ENCODE assay signal across 9 mouse cellular contexts in the genomic region with DNA sequence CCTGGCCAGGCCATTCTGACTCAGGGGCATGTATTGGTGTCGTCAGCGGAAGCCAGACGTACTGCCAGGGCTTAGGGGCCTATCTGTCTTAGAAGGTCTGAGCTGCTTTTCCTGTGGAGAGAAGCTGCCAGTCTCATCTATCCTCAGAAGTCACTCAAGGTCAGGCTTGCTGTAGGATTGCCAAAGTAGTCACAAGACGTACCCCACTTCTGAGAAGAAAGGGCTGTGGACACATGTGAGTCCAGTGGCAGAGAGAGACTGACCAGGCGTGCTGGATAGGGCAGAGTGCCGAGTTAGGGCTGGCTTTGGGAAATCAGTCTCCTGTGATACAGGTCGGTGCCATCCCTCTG. TPM values are rescaled to one million over a fixed set of nuclear protein-coding genes. Genes with fewer than 3 reads are reported as not detected.
DNase-seq lines count a peak whose midpoint lies in the region; ATAC-seq and TF ChIP-seq lines count a peak whose summit lies in the region.
"Had no signal": no experiment of that assay in that cellular context is flagged by ENCODE, and none has a peak within 500 bp of the region (broad histone marks: within the 10 kb centered on the region; RNA-seq: fewer than 3 reads in every experiment).

No protein-coding gene starts in this region.

- no peak overlapping the region for H3K4me3 ChIP-seq in lung, embryonic 16.5 days (ENCODE audit: low read length)
- no peak overlapping the region for H3K4me3 ChIP-seq in embryonic fibroblast, embryonic 13.5 days (ENCODE audit: insufficient read depth, low read length)
- H3K4me3 ChIP-seq in myocyte, result no peak overlapping the region
- H3K4me3 ChIP-seq: midbrain, embryonic 12.5 days had no signal

- 86% methylated on average over 7 of the region's 7 CpGs for WGBS in lung, embryonic 16.5 days

- H3K4me2 ChIP-seq in lung, embryonic 16.5 days (ENCODE audit: low read depth, low read length), result no peak overlapping the region
- H3K4me2 ChIP-seq in myocyte (ENCODE audit: low read depth), result peak overlapping the region; percentile 51
- H3K4me2 ChIP-seq: midbrain, embryonic 12.5 days had no signal

- peaks cover 89% of the 10 kb centered on the region for H3K79me2 ChIP-seq in myocyte (ENCODE audit: control insufficient read depth, insufficient read depth)

- H3ac ChIP-seq in myocyte (ENCODE audit: control insufficient read depth, insufficient read length), result no peak overlapping the region

- 0 out of 2 replicates have a peak, but pooled peaks have one; percentile 8 for ATAC-seq in lung, embryonic 16.5 days (ENCODE audit: low read depth)

- no peaks in the 10 kb centered on the region for H3K27me3 ChIP-seq in lung, embryonic 16.5 days (ENCODE audit: control insufficient read depth, insufficient read depth, low read depth, low read length)
- no peaks in the 10 kb centered on the region for H3K27me3 ChIP-seq in myocyte (ENCODE audit: control insufficient read depth, insufficient read depth, insufficient read length)
- H3K27me3 ChIP-seq: midbrain, embryonic 12.5 days had no signal

- no peaks in the 10 kb centered on the region for H3K36me3 ChIP-seq in lung, embryonic 16.5 days (ENCODE audit: control insufficient read depth, insufficient read depth, low read length)
- H3K36me3 ChIP-seq in myocyte (ENCODE audit: control insufficient read depth, insufficient read depth), result no peaks in the 10 kb centered on the region
- H3K36me3 ChIP-seq: midbrain, embryonic 12.5 days had no signal

- no peak for TF ChIP-seq CTCF in embryonic fibroblast, embryonic 13.5 days (IDR thresholded peaks at IDR 0.05; ENCODE audit: borderline replicate concordance, insufficient read depth, low read length)

- peaks cover 30% of the 10 kb centered on the region for H3K4me1 ChIP-seq in lung, embryonic 16.5 days (replicated peaks; ENCODE audit: control insufficient read depth, insufficient read depth, low read length)
- peaks cover 41% of the 10 kb centered on the region for H3K4me1 ChIP-seq in embryonic fibroblast, embryonic 13.5 days (ENCODE audit: control insufficient read depth, insufficient read depth, low read length)

- H3K9me3 ChIP-seq in lung, embryonic 16.5 days (ENCODE audit: control insufficient read depth, low read length), result no peaks in the 10 kb centered on the region
- H3K9me3 ChIP-seq: midbrain, embryonic 12.5 days had no signal

- peak; percentile 58 to 70 for DNase-seq in heart, adult 18-20 months
- no peak for DNase-seq in heart, postnatal 4 days
- DNase-seq in lung, postnatal 4 days, result no peak
- DNase-seq in thymus, postnatal 25 days, result no peak
- no peak for DNase-seq in layer of hippocampus, postnatal 25 days (ENCODE audit: extremely low spot score in 1 of 2, low spot score in 1 of 2)

- H3K9ac ChIP-seq in lung, embryonic 16.5 days (ENCODE audit: low read length), result no peak overlapping the region
- H3K9ac ChIP-seq: midbrain, embryonic 12.5 days had no signal

- H3K27ac ChIP-seq in lung, embryonic 16.5 days (ENCODE audit: low read length), result no peak overlapping the region
- peak overlapping the region; percentile 62 for H3K27ac ChIP-seq in embryonic fibroblast, embryonic 13.5 days (ENCODE audit: insufficient read depth, low read length)

- TF ChIP-seq POLR2A in embryonic fibroblast, embryonic 13.5 days (IDR thresholded peaks at IDR 0.05; ENCODE audit: low read depth, low read length), result no peak
- TF ChIP-seq POLR2A in myocyte (IDR thresholded peaks at IDR 0.05; ENCODE audit: insufficient read length, low read depth), result no peak

TF ChIP-seq in myocyte, 11 proteins besides CTCF, POLR2A, EP300 and RAD21:
- TF ChIP-seq USF1 (IDR thresholded peaks at IDR 0.05; ENCODE audit: low read depth) (no peak), REST (IDR thresholded peaks at IDR 0.05; ENCODE audit: insufficient read depth, insufficient read length) (no peak), POLR2AphosphoS2 (IDR thresholded peaks at IDR 0.05; ENCODE audit: insufficient read length, low read depth) (no peak), SRF (IDR thresholded peaks at IDR 0.05; ENCODE audit: control insufficient read depth, insufficient read length, low read depth) (no peak), TCF3 (IDR thresholded peaks at IDR 0.05; ENCODE audit: insufficient read length, low read depth) (no peak), CEBPB (IDR thresholded peaks at IDR 0.05; ENCODE audit: insufficient read depth, poor library complexity, severe bottlenecking) (no peak), MAX (IDR thresholded peaks at IDR 0.05; ENCODE audit: low read depth) (no peak), TCF12 (IDR thresholded peaks at IDR 0.05; ENCODE audit: insufficient read depth, poor library complexity, severe bottlenecking) (no peak), E2F4 (IDR thresholded peaks at IDR 0.05; ENCODE audit: insufficient read depth) (no peak), MYOG (IDR thresholded peaks at IDR 0.05; ENCODE audit: control insufficient read depth in 1 of 3, insufficient read depth in 1 of 3, insufficient read length in 2 of 3, low read depth in 2 of 3) (no peak), MYOD1 (IDR thresholded peaks at IDR 0.05; ENCODE audit: control insufficient read depth in 1 of 3, insufficient read length in 2 of 3, low read depth in 2 of 3) (no peak)

RNA-seq across cellular contexts. Expression of a gene that starts 40.4 kb away (rescaled TPM):
- 100 to 1,000 TPM; 356 to 380 TPM for total RNA-seq in heart, adult 18-20 months (2021)
- total RNA-seq in heart, postnatal 4 days (2021), result 100 to 1,000 TPM; 423 to 429 TPM
- 454 and 473 TPM in 2 replicates for polyA plus RNA-seq in lung, embryonic 16.5 days (2015; fragmentation: Nextera tagmentation; extraction: Ambion mirVana)
- 355 and 440 TPM in 2 replicates for polyA plus RNA-seq in embryonic fibroblast, embryonic 13.5 days (2011; ENCODE audit: insufficient read length, low read depth, missing spikeins)
- polyA plus RNA-seq in myocyte (2012; fragmentation: generic; extraction: Trizol), result 247 TPM
- total RNA-seq in layer of hippocampus, postnatal 25 days (2021), result 100 to 1,000 TPM; 444 to 476 TPM

Comparison
In these comparisons a context has a peak if more than half of its experiments do, and no peak if none do; other contexts are left out.
1. DNase-seq: peak in heart, adult 18-20 months (2 of 2); none in heart, postnatal 4 days (single experiment), lung, postnatal 4 days (0 of 2), thymus, postnatal 25 days (single experiment) and layer of hippocampus, postnatal 25 days (0 of 2).